Comparison of ENCODE assay signal across 8 mouse cellular contexts in the genomic region with DNA sequence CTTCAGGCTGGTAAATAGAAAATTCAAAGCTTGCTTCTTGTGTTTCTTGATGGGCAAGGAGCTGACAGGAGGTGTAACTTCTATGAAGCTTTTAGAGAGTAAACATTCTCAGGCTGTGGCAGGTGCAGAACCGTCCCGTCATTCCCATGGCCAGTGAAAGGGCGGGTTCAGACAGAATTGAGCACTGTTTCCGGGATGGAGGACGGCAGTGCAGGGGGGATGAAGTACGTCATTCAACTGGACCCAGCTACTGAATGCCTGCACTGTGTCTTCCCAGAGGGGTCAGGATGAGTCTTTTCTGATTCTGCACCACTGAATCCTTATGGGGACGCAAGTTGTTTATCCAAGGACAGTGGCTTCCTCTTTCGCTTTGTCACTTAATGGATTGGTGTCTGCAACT.
DNase-seq lines count a peak whose midpoint lies in the region; ATAC-seq lines count a peak whose summit lies in the region.

No protein-coding gene starts in this region.

- H3K4me2 ChIP-seq in intestine, embryonic 14.5 days (ENCODE audit: low read length): peak overlapping the region; percentile 14; the same call in 1 of the 2 replicates
- H3K4me2 ChIP-seq in neural tube, embryonic 15.5 days: peak overlapping the region; percentile 39

- intact Hi-C loops in left cerebral cortex, postnatal 14 days (cut with DNase I): no loop called here

- no peak overlapping the region for H3K27ac ChIP-seq in intestine, embryonic 14.5 days (ENCODE audit: low read depth)
- H3K27ac ChIP-seq in neural tube, embryonic 15.5 days (replicated peaks): no peak overlapping the region

- 0 out of 2 replicates have a peak, but pooled peaks have one; percentile 53 for ATAC-seq in intestine, embryonic 14.5 days (replicated peaks; ENCODE audit: low FRiP score, low TSS enrichment, low read depth)
- ATAC-seq in neural tube, embryonic 15.5 days (ENCODE audit: low FRiP score): peak; percentile 60; the same call in 1 of the 2 replicates

- no peaks in the 10 kb centered on the region for H3K36me3 ChIP-seq in intestine, embryonic 14.5 days (ENCODE audit: control insufficient read depth, insufficient read depth, low read length)
- no peaks in the 10 kb centered on the region for H3K36me3 ChIP-seq in neural tube, embryonic 15.5 days

- 44% methylated on average over 8 of the region's 8 CpGs for WGBS in intestine, embryonic 14.5 days
- WGBS in neural tube, embryonic 15.5 days: 58% methylated on average over 8 of the region's 8 CpGs

- H3K4me1 ChIP-seq in intestine, embryonic 14.5 days (replicated peaks; ENCODE audit: control insufficient read depth, insufficient read depth, low read length): no peaks in the 10 kb centered on the region
- peaks cover 9% of the 10 kb centered on the region; the same call in 1 of the 2 replicates for H3K4me1 ChIP-seq in neural tube, embryonic 15.5 days

- no peak overlapping the region for H3K9ac ChIP-seq in intestine, embryonic 14.5 days (ENCODE audit: low read length)
- H3K9ac ChIP-seq in neural tube, embryonic 15.5 days (replicated peaks): no peak overlapping the region

- no peaks in the 10 kb centered on the region for H3K9me3 ChIP-seq in intestine, embryonic 14.5 days (ENCODE audit: control insufficient read depth, low read length)
- no peaks in the 10 kb centered on the region for H3K9me3 ChIP-seq in neural tube, embryonic 15.5 days (replicated peaks)

- H3K27me3 ChIP-seq in intestine, embryonic 14.5 days (replicated peaks; ENCODE audit: control insufficient read depth, insufficient read depth, low read length): 0 out of 2 replicates have a peak, but pooled peaks cover 5% of the 10 kb centered on the region
- H3K27me3 ChIP-seq in neural tube, embryonic 15.5 days (replicated peaks): no peaks in the 10 kb centered on the region

- H3K4me3 ChIP-seq in intestine, embryonic 14.5 days (ENCODE audit: low read depth, low read length): no peak overlapping the region
- H3K4me3 ChIP-seq in neural tube, embryonic 15.5 days (replicated peaks): peak overlapping the region; percentile 12

- DNase-seq in adrenal gland, adult 2 months: peak; percentile 11
- no peak for DNase-seq in adrenal gland, adult 8-10 months
- DNase-seq in left cerebral cortex, postnatal 14 days (ENCODE audit: low spot score in 2 of 2): peak; percentile 8 to 9
- DNase-seq in left cerebral cortex, adult 18-20 months (ENCODE audit: low spot score in 2 of 2): no peak
- no peak for DNase-seq in intestine, embryonic 14.5 days (ENCODE audit: low spot score)
- DNase-seq in yolk sac, embryonic 10.5 days (ENCODE audit: low spot score): no peak
- no peak for DNase-seq in thymus, postnatal 36 days

Comparison
In these comparisons a context has a peak if more than half of its experiments do, and no peak if none do; other contexts are left out.
1. DNase-seq: peak in adrenal gland, adult 2 months (single experiment) and left cerebral cortex, postnatal 14 days (2 of 2); none in adrenal gland, adult 8-10 months (single experiment), left cerebral cortex, adult 18-20 months (0 of 2), intestine, embryonic 14.5 days (single experiment), yolk sac, embryonic 10.5 days (single experiment) and thymus, postnatal 36 days (0 of 2).